Mouse (Mus musculus) E14TG2a.4 (cell line): Measurements from ENCODE around the gene Pik3r6.

Experiments used
- CTCF ChIP-seq: conservative IDR thresholded peaks from 2 replicates; pipeline ENCODE4 v1.5.1; 2014; ENCODE audit warnings: low read length
- NANOG ChIP-seq: IDR thresholded peaks from 2 replicates; pipeline ENCODE4 v1.6.1; 2014; ENCODE audit warnings: borderline replicate concordance, low read length, mixed read lengths
- POU5F1 ChIP-seq: IDR thresholded peaks from 2 replicates; pipeline ENCODE4 v1.6.1; 2014; ENCODE audit warnings: low read length, borderline replicate concordance

- TF ChIP-seq CTCF, result no peak
- TF ChIP-seq NANOG, result no peak
- TF ChIP-seq POU5F1, result no peak
Measured at GRCm38 (mm10) chr11:68519362-68519761, 16.5 kb downstream of the Pik3r6 start.
